Mouse (Mus musculus) lung, postnatal 0 days (tissue): Measurements from ENCODE around the gene Tmem121b.

ENCODE experiments used
- CTCF ChIP-seq: IDR thresholded peaks from 2 replicates; pipeline ENCODE4 v1.5.1; 2016; ENCODE audit warnings: antibody characterized with exemption, mild to moderate bottlenecking
- EP300 ChIP-seq: IDR thresholded peaks from 2 replicates; pipeline ENCODE4 v1.6.1; 2016; ENCODE audit warnings: antibody characterized with exemption, mild to moderate bottlenecking, control low read depth

GRCm38 (mm10) chr6:120457074-120457473 lies 36.5 kb downstream of the Tmem121b start:
- peak; percentile 37 for TF ChIP-seq CTCF
- TF ChIP-seq EP300: no peak
